ENCODE assay signal across 9 mouse cellular contexts in genomic region chr5:145041628-145042027, GRCm38 (mm10). TPM values are rescaled to one million over a fixed set of nuclear protein-coding genes. Genes with fewer than 3 reads are reported as not detected.
DNase-seq lines count a peak whose midpoint lies in the region; ATAC-seq and TF ChIP-seq lines count a peak whose summit lies in the region.
"Had no signal": no experiment of that assay in that cellular context is flagged by ENCODE, and none has a peak within 500 bp of the region (broad histone marks: within the 10 kb centered on the region; RNA-seq: fewer than 3 reads in every experiment).

No protein-coding gene starts in this region.

- H3K27ac ChIP-seq in kidney, embryonic 16.5 days (ENCODE audit: low read length): no peak overlapping the region
- H3K27ac ChIP-seq in ES-Bruce4 (ENCODE audit: insufficient read depth, low read length): no peak overlapping the region
- no peak overlapping the region for H3K27ac ChIP-seq in embryonic facial prominence, embryonic 10.5 days (replicated peaks)
- H3K27ac ChIP-seq: embryonic facial prominence, embryonic 15.5 days had no signal

- no peaks in the 10 kb centered on the region for H3K4me1 ChIP-seq in kidney, embryonic 16.5 days (ENCODE audit: insufficient read depth, low read length)
- H3K4me1 ChIP-seq in ES-Bruce4 (ENCODE audit: control insufficient read depth, insufficient read depth, low read length): no peaks in the 10 kb centered on the region
- no peaks in the 10 kb centered on the region for H3K4me1 ChIP-seq in embryonic facial prominence, embryonic 10.5 days
- H3K4me1 ChIP-seq: embryonic facial prominence, embryonic 15.5 days had no signal

- TF ChIP-seq CTCF in ES-Bruce4 (IDR thresholded peaks at IDR 0.05; ENCODE audit: low read depth, low read length): peak; percentile 70

- WGBS in kidney, embryonic 16.5 days: 46% methylated on average over 4 of the region's 4 CpGs
- WGBS in embryonic facial prominence, embryonic 10.5 days: 49% methylated on average over 4 of the region's 4 CpGs

- no peaks in the 10 kb centered on the region for H3K9me3 ChIP-seq in kidney, embryonic 16.5 days (ENCODE audit: low read length)
- no peaks in the 10 kb centered on the region for H3K9me3 ChIP-seq in ES-Bruce4 (replicated peaks; ENCODE audit: control insufficient read depth, insufficient read depth, low read length, poor library complexity, severe bottlenecking)
- no peaks in the 10 kb centered on the region for H3K9me3 ChIP-seq in embryonic facial prominence, embryonic 10.5 days
- H3K9me3 ChIP-seq: embryonic facial prominence, embryonic 15.5 days had no signal

- peak; percentile 21 for DNase-seq in kidney, postnatal 10 days
- DNase-seq in 416B (ENCODE audit: low read depth): peak; percentile 56
- DNase-seq in embryonic facial prominence, embryonic 10.5 days (ENCODE audit: low spot score): peak; percentile 30
- no peak for DNase-seq in adipocyte (ENCODE audit: low spot score)
- DNase-seq in cerebellum, adult 11 months: no peak
- DNase-seq in ovary, postnatal 36 days (ENCODE audit: low spot score): no peak

- no peak overlapping the region for H3K9ac ChIP-seq in kidney, embryonic 16.5 days (replicated peaks; ENCODE audit: low read length)
- H3K9ac ChIP-seq in ES-Bruce4 (ENCODE audit: low read depth, poor library complexity, severe bottlenecking): no peak overlapping the region
- H3K9ac ChIP-seq: embryonic facial prominence, embryonic 15.5 days had no signal

- TF ChIP-seq EP300 in ES-Bruce4 (IDR thresholded peaks at IDR 0.05; ENCODE audit: insufficient read depth, low read depth, low read length): no peak

- no peak for TF ChIP-seq POLR2A in ES-Bruce4 (IDR thresholded peaks at IDR 0.05; ENCODE audit: insufficient read depth, low read length)

- H3K27me3 ChIP-seq in kidney, embryonic 16.5 days (ENCODE audit: insufficient read depth, low read length): no peaks in the 10 kb centered on the region
- no peaks in the 10 kb centered on the region for H3K27me3 ChIP-seq in ES-Bruce4 (ENCODE audit: control insufficient read depth, insufficient read depth, low read length, poor library complexity, severe bottlenecking)
- no peaks in the 10 kb centered on the region for H3K27me3 ChIP-seq in embryonic facial prominence, embryonic 10.5 days (replicated peaks; ENCODE audit: low read depth, poor library complexity, severe bottlenecking)
- H3K27me3 ChIP-seq: embryonic facial prominence, embryonic 15.5 days had no signal

- H3K36me3 ChIP-seq in kidney, embryonic 16.5 days (ENCODE audit: insufficient read depth, low read length): no peaks in the 10 kb centered on the region
- no peaks in the 10 kb centered on the region for H3K36me3 ChIP-seq in ES-Bruce4 (ENCODE audit: control insufficient read depth, insufficient read depth, low read length, poor library complexity, severe bottlenecking)
- H3K36me3 ChIP-seq in embryonic facial prominence, embryonic 10.5 days (replicated peaks): no peaks in the 10 kb centered on the region
- H3K36me3 ChIP-seq: embryonic facial prominence, embryonic 15.5 days had no signal

- no peak overlapping the region for H3K4me2 ChIP-seq in kidney, embryonic 16.5 days (replicated peaks; ENCODE audit: low read depth, low read length)
- H3K4me2 ChIP-seq: embryonic facial prominence, embryonic 15.5 days had no signal

- H3K4me3 ChIP-seq in kidney, embryonic 16.5 days (ENCODE audit: low read length): no peak overlapping the region
- no peak overlapping the region for H3K4me3 ChIP-seq in ES-Bruce4 (ENCODE audit: low read depth, low read length)
- no peak overlapping the region for H3K4me3 ChIP-seq in embryonic facial prominence, embryonic 10.5 days
- H3K4me3 ChIP-seq: embryonic facial prominence, embryonic 15.5 days had no signal

- ATAC-seq in kidney, embryonic 16.5 days (ENCODE audit: low FRiP score, low TSS enrichment): no peak

RNA-seq across cellular contexts. Expression of gene 1700018F24Rik, which starts 1.2 kb away (rescaled TPM):
- not detected in 2 replicates for polyA plus RNA-seq in kidney, embryonic 16.5 days (2015; fragmentation: Nextera tagmentation; extraction: Ambion mirVana)
- polyA plus RNA-seq in ES-Bruce4 (2011; ENCODE audit: insufficient read depth, insufficient read length, low read depth, missing spikeins): not detected in 2 replicates
- not detected in 2 replicates for polyA plus RNA-seq in embryonic facial prominence, embryonic 10.5 days (2016; fragmentation: Nextera tagmentation; extraction: Ambion mirVana)

RNA-seq across cellular contexts. Expression of gene Gm4871, which starts 9.1 kb away (rescaled TPM):
- polyA plus RNA-seq in kidney, embryonic 16.5 days (2015; fragmentation: Nextera tagmentation; extraction: Ambion mirVana): not detected in 2 replicates
- not detected in 2 replicates for polyA plus RNA-seq in ES-Bruce4 (2011; ENCODE audit: insufficient read depth, insufficient read length, low read depth, missing spikeins)
- polyA plus RNA-seq in embryonic facial prominence, embryonic 10.5 days (2016; fragmentation: Nextera tagmentation; extraction: Ambion mirVana): not detected in 2 replicates
- polyA plus RNA-seq: embryonic facial prominence, embryonic 15.5 days had no signal

RNA-seq across cellular contexts. Expression of gene Arpc1a, which starts 42.0 kb away (rescaled TPM):
- 142 and 150 TPM in 2 replicates for polyA plus RNA-seq in kidney, embryonic 16.5 days (2015; fragmentation: Nextera tagmentation; extraction: Ambion mirVana)
- polyA plus RNA-seq in ES-Bruce4 (2011; ENCODE audit: insufficient read depth, insufficient read length, low read depth, missing spikeins): 110 and 123 TPM in 2 replicates
- polyA plus RNA-seq in embryonic facial prominence, embryonic 10.5 days (2016; fragmentation: Nextera tagmentation; extraction: Ambion mirVana): 122 and 129 TPM in 2 replicates

RNA-seq across cellular contexts. Expression of gene Kpna7, which starts 42.2 kb away (rescaled TPM):
- not detected in 2 replicates for polyA plus RNA-seq in kidney, embryonic 16.5 days (2015; fragmentation: Nextera tagmentation; extraction: Ambion mirVana)
- not detected in 2 replicates for polyA plus RNA-seq in ES-Bruce4 (2011; ENCODE audit: insufficient read depth, insufficient read length, low read depth, missing spikeins)
- 0.06 TPM in 1 of 2 replicates, not detected in the other for polyA plus RNA-seq in embryonic facial prominence, embryonic 10.5 days (2016; fragmentation: Nextera tagmentation; extraction: Ambion mirVana)
- polyA plus RNA-seq: embryonic facial prominence, embryonic 15.5 days had no signal

Comparison
In these comparisons a context has a peak if more than half of its experiments do, and no peak if none do; other contexts are left out.
1. DNase-seq: peak in kidney, postnatal 10 days (single experiment), 416B (single experiment) and embryonic facial prominence, embryonic 10.5 days (single experiment); none in adipocyte (single experiment), cerebellum, adult 11 months (single experiment) and ovary, postnatal 36 days (single experiment).